Mouse (Mus musculus): Measurements from ENCODE around the gene Traf3.

Traf3 gene

GRCm38 (mm10) chr12:111203945-111204344 lies 37.8 kb downstream of the Traf3 start:
- no peak for DNase-seq

GRCm38 (mm10) chr12:111207641-111208040 lies 41.5 kb downstream of the Traf3 start:
- DNase-seq, result no peak

GRCm38 (mm10) chr12:111211729-111212128 lies 45.6 kb downstream of the Traf3 start:
- no peak for DNase-seq

DNA sequence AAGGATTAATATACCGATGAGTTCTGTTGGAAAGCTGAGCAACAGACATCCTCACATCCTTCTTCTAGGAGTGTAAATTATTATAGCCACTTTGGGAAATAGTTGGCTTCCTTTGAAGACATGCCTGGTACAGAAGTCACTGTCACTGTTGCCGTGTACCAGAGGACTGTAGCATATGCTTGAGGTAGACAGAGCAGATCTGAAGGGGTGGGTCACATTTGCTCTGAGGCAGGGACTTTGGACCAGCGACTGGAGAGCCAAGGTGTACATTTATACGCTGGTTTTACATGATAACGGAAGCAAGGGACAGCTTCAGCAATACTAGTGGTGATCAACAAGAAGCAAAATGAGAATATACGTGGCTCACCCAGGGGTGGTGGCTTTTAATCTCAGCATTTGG lies 52.7 kb downstream of the Traf3 start:
- no peak for DNase-seq

GRCm38 (mm10) chr12:111225197-111225780 lies 59.1 kb downstream of the Traf3 start:
- DNase-seq, result no peak

GRCm38 (mm10) chr12:111227410-111227809 lies 61.2 kb downstream of the Traf3 start:
- DNase-seq, result no peak

DNA sequence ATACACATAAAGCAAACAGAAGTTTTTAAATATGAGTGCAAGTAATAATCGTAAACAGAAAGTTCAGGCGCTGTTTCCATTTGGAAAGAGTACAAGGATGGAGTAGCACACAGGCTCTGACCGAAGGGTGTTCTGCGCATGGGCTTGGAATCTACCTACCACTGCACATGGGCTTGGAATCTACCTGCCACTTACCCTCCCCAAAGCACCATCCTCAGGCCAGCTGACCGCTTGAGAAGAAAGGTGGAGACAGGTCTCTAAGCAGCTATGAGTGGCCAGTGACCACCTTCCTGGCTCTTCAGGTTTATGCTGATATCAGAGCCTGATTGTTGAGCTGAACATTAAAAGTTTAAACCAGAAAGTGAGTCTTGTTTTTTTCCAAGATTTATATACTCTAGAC lies 62.3 kb downstream of the Traf3 start:
- no peak for DNase-seq

DNA sequence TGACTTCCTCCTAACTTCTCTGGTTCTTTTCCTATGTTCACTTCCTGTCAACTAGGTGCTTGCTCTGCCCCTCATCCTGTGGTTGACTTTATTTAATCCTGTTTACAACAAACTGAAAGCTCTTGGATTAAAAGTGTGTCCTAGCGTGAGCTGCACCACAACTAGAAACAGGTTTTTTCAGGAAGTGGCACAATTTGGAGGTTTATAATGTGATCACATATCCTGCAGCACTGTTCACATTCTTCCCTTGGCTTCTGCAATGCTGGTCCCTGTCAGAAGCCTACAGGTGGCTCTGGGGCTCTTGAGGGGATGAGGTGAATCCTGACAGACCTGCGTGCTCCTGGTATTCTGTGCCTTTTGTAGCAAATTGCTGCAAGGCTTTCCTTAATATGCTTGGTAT lies 64.6 kb downstream of the Traf3 start:
- no peak for DNase-seq

- DNase-seq, result no peak
Observed at GRCm38 (mm10) chr12:111233798-111234197, 67.6 kb downstream of the Traf3 start.

DNA sequence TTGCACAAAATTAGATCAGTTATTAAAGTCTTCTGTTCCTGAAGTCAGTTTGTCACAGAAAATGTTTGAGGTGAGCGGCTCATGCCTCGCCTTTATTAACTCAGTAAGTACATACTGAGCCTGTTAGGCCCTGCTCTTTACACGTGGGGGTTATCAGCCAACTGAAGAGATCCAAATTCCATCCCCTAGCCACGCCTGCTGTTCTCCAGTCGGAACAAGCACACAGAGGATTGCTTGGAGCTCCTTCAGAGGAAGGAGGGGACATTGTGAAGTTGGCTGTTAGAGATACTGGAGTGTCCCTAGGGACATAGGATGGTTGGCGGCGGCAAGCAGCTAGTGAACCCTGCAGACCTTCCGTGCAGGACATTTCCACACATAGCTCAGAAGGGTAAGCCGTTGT lies 68.2 kb downstream of the Traf3 start:
- no peak for DNase-seq

DNA sequence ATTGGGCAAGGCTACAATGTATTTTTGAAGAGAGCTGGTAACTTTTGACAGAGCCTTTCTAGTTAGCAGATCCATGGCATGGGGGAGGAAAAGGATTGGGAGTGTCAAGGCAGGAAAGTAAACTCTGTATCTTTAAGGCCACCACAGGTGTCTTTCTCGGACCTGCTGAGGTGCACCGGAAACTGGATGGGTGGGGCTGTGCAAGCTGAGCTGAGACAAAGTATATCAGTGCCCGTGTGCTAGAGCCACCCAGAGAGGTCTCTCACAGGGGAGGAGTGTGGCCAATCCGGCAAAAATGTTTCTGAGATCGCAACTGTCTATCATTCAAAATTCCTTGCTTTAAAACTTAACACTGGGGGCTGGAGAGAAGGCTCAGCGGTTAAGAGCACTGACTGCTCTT lies 69.5 kb downstream of the Traf3 start:
- no peak for DNase-seq

DNA sequence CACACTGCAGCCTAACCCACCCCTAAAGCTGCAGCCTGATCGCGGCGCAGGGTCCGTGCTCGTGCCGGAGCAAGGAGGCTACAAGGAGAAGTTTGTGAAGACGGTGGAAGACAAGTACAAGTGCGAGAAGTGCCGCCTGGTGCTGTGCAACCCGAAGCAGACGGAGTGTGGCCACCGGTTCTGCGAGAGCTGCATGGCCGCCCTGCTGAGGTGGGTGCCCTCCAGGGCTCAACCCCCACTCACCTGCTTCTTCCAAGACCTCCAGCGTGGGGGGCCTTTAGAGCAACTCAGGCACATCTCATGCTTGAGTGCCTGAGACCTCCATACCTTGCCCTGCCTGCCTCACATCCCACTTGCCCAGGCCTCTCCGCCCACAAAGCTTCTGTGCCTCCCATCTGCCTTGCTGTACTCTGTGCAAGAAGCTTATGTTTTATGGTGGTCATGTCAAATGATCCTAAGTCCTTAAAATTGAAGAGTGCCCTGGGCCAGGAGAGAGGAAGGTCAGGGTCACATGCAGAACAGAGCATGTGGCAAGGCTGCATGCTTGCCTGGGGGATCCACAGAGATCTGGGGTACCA lies 71.5 kb downstream of the Traf3 start:
- no peak for DNase-seq

DNA sequence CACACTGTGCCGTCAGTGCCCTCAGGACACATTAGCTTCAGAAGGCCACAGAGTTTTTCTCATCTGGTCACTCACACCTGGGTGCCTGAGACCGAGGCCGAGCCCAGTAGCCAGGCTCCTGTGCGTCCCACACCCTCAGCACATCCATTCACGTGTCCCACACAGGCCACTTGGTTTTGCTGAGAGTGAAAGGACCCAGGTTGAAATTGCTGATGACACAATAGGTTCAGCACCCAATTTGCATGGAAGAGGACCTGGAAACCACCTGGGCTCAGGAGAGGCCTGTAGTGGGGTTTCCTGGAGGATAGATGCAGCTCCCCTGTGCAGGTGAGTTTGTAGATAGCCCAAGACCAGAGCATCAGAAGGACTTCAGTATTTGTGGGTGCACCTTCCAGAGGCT lies 72.2 kb downstream of the Traf3 start:
- DNase-seq, result no peak

DNA sequence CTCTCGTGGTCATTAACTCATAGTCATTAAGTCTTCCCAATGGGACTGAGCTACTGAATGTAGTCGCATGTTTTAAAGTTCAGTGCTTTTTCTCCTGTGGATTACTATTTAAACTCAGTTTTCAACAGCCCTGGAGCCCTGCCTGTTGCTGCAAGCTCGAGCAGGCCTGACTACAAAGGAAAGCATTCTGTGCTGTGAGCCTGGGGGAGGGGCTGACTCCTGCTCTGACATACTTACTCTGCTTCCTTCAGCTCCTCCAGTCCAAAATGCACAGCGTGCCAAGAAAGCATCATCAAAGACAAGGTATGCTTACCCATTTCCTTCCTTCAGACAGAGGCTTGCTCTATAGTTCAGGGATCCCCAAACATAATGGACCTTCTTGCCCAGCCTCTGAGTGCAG lies 72.6 kb downstream of the Traf3 start:
- DNase-seq, result no peak

DNA sequence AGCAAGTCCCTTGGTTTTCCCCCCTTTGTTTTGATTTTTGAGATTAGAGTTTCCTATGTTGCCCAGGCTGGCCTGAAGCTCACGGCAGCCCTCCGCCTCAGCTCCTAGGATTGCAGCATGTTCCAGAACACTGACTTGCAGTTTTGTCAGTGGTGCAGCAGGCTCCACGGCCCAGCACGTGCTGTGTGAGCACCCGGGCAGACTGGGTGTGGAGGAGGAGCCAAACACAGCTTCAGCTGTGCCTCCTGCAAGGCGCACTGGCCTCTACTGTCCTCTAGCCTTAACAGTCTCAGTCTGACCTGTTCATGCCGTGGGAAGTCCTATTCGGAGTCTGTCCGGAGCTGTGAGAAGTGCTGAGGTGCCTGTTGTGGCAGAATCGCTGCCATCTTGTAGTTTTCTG lies 73.8 kb downstream of the Traf3 start:
- no peak for DNase-seq

GRCm38 (mm10) chr12:111241916-111242315 lies 75.7 kb downstream of the Traf3 start:
- no peak for DNase-seq

DNA sequence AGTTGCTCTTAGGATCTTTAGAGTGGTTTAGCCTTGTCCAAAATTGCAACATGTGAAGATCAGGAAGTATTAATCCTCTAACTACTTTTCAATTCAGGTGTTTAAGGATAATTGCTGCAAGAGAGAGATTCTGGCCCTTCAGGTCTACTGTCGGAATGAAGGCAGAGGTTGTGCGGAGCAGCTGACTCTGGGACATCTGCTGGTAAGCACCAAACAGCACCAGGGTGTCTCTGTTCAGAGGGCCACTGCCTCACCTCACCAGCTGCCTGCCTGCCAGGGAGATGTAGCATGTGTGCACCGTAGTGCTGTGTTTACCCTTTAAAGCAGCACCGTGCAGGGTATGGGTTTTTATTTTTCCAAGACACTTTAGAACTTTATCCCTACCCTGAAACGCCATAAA lies 76.2 kb downstream of the Traf3 start:
- no peak for DNase-seq

GRCm38 (mm10) chr12:111243733-111244132 lies 77.6 kb downstream of the Traf3 start:
- no peak for DNase-seq

DNA sequence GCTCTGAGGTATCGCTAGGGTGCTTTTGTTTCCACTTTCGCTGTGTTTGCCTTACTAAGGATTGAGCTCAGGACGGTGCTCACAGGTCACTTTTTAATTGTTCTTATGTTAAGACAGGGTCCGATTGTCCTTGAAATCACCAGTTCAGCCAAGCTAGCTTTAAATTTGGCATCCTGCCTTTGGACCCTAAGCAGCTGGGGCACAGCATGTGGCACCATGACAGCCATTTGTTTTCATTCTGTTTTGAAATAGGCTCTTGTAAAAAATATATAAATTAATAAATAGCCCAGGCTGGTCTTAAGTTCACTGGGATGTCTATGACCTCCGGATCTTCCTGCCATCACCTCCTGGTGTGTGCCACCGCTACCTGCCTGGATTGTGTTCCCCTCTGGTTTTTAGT lies 78.9 kb downstream of the Traf3 start:
- no peak for DNase-seq

DNA sequence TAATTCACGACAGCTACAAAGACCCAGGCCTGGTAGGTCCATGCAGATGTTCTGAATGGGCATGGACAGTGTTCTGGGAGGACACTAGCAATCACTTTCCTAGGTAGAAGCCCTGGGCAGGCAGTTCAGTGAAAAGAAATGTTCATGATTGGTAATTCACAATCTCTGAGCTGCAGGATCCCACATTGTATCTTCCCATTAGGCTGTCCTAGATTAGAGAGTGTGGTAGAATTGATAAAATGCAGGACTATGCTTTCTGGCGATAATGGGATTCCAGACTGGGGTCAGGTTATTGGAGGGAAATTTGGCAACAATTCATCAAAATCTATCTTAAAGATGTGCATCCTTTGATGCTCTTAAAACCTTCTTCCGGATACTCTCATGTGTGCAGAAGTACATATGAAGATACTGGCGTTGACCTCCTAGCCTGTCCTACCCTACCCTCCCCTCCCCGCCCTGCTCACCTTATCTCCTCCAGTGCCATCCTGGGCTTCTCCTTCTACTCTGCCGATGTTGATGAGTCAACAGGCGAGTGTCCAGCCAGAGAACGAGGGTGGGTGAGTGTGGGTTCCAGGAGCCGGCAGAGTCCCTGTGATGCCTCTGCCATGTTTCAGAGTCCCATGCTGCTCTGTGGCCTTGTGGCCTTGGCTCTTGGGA lies 80.8 kb downstream of the Traf3 start:
- DNase-seq, result peak; percentile 55

DNA sequence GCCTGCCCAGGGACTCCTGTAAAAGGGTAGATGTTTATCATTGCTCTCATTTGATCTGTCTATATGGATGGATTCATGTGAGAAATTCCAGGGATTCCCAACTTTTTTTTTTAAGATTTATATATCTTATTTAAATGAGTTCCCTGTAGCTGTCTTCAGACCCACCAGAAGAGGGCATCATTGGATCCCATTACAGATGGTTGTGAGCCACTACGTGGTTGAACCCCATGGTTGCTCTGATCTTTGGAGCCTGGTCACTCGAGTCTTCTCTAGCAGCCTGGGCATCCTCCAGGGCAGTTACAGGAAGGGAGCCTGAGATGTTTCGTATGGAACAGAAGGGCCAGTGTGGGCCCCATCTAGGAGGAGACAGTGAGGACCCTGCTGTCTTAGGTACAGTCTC lies 82.9 kb downstream of the Traf3 start:
- DNase-seq, result no peak

DNA sequence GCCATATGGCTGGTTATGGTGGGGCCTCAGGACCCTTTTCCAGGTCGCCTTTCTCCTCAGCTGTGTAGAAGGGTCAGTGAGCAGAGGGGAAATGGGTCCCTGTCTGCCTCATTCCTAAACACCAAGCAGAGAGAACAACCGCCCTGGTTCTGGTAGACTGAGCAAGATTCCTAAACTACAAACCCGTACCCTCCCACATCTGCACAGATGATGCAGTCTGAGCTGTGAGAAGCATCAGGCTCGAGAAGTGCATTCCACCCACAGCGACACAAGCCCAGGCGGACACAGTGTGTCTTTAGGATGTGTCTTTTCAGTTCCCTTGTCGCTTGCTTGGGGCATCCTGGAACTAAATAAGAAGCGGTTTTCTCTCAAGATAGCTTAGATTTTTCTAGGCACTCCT lies 83.9 kb downstream of the Traf3 start:
- DNase-seq, result no peak

DNA sequence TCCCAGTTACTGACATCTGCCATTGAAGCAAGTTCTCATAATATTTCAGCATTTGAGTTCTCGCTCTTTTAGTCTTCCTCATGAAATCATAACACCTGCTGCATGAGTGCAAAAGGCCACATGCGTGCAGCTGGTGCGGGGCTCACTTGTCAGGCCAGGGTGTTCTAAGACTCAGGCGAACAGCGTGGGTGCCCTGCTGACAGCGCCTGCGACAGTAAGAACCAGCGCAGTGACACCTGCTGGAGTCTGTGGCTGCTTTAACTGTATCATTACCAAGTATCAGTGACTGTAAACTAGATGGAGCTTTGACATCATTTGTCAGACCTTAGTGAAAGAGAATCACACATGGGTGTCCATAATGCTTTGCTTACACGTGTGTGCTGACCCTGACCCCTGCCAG lies 85.1 kb downstream of the Traf3 start:
- no peak for DNase-seq

DNA sequence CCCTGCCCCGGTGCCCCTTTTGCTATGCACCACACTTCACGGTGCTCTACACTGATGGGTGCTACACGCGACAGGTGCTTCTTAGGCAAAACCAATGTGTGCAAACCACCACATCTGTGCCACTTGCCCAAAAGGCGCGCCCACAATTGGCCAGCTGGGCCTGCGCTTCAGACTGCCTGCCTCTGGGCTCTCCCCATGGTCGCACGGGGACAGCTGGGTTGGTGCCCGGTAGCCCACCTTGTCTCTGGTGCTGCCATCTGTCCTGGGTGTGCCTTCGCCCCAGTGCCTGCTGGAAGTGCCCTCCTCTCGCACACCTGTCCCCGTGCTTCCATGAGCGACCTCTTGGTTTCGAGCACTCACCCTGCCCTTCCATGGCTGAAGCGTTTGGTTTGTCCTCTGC lies 97.5 kb downstream of the Traf3 start:
- no peak for DNase-seq

DNA sequence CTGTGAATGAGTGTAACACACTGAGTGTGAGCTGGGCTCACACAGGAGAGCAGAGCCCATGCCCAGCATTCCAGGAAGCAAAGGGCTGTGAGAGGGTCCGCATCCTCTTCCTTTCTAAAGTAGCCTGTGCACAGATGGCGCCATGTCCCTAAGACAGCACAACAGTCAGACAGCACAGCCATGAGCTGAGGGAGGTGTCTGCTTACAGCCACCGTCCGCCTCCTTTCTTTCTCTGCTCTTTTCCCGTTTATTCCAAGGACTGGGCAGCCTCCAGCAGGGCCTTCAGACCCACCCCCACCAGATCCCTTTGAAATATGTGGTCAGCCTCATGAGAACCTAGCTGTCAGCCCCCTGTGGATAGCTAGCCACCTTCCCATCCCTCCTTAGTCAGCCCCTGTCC lies 99.0 kb downstream of the Traf3 start:
- no peak for DNase-seq

Measured in liver (tissue).